Mouse (Mus musculus) C2C12 (cell line): ENCODE measurements around the gene Zscan29. TPM values are rescaled to one million over a fixed set of nuclear protein-coding genes. Genes with fewer than 3 reads are reported as not detected.

ENCODE experiments used
- H3K27me3 ChIP-seq: one replicate; pipeline ENCODE4 v1.6.1; 2011; ENCODE audit not compliant: control insufficient read depth, insufficient read depth, insufficient read length
- H3K36me3 ChIP-seq: one replicate; pipeline ENCODE4 v1.6.1; 2011; ENCODE audit not compliant: control insufficient read depth, insufficient read depth
- H3K4me3 ChIP-seq: one replicate; pipeline ENCODE4 v1.5.1; 2011; ENCODE audit warnings: mild to moderate bottlenecking, control low read depth; ENCODE audit not compliant: poor library complexity, insufficient read depth, severe bottlenecking
- H3K79me2 ChIP-seq: one replicate; pipeline ENCODE4 v1.6.1; 2011; ENCODE audit not compliant: control insufficient read depth, insufficient read depth
- H3K79me3 ChIP-seq: one replicate; pipeline ENCODE4 v1.6.1; 2011; ENCODE audit warnings: low read depth, control low read depth
- H3ac ChIP-seq: one replicate; pipeline ENCODE3; 2011; ENCODE audit warnings: low read depth; ENCODE audit not compliant: control insufficient read depth, insufficient read length
- CEBPB ChIP-seq: IDR thresholded peaks from one replicate; pipeline ENCODE4 v1.6.1; 2011; ENCODE audit warnings: low read depth, mild to moderate bottlenecking, control low read depth, moderate library complexity
- CTCF ChIP-seq: IDR thresholded peaks from one replicate; pipeline ENCODE4 v1.5.1; 2011; ENCODE audit not compliant: control insufficient read depth, insufficient read depth, insufficient read length
- FOSL1 ChIP-seq: IDR thresholded peaks from one replicate; pipeline ENCODE4 v1.8.0; 2011; ENCODE audit warnings: mild to moderate bottlenecking, low read length; ENCODE audit not compliant: poor library complexity, insufficient read depth, severe bottlenecking
- MAX ChIP-seq: IDR thresholded peaks from one replicate; pipeline ENCODE4 v1.6.1; 2011; ENCODE audit warnings: mild to moderate bottlenecking, control low read depth
- MYOD1 ChIP-seq: IDR thresholded peaks from one replicate; pipeline ENCODE4 v1.6.1; 2011; ENCODE audit warnings: low read depth; ENCODE audit not compliant: control insufficient read depth, insufficient read length
- MYOG ChIP-seq: IDR thresholded peaks from one replicate; pipeline ENCODE4 v1.6.1; 2011; ENCODE audit not compliant: control insufficient read depth, insufficient read length; ENCODE audit errors: extremely low read depth
- USF1 ChIP-seq: IDR thresholded peaks from one replicate; pipeline ENCODE4 v1.6.1; 2011; ENCODE audit warnings: low read depth, mild to moderate bottlenecking, control low read depth, moderate library complexity
- polyA plus RNA-seq: library from polyadenylated mRNA; unstranded; fragments of >200 nt; fragmentation: generic; extraction: Trizol; gene quantifications from one replicate; pipeline ENCODE4 v1.2.1, GENCODE M21; 2012; ENCODE audit warnings: missing spikeins

Gene Zscan29
- polyA plus RNA-seq, 1 experiment: 3.1 TPM

DNA sequence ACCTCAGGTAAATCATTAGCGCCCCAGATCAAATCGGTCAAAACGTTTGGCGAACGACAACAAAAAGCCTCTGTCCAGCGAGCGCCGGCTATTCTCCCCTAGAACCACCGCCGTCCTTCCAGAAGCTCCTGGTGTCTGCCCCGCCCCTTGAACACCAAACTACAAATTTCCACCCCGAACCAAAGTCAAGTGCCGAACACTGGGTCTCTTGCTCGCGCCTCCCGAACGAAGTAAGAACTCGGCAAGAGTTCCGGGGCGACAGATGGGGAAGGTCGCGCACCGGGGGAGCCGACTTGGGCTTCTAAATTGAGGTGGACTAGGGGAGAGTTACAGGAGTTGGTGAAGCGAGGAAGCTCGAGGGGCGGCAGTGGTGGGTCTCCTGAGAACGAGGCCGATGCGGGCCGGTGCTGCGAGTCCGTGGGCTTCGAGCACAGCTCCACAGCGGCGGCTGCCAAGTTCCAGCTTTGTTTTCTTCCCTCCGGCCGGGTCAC is 399 bp downstream of the Zscan29 start, which contains the start of gene Tubgcp4:
Tubgcp4 (plus strand) TSS at position 174 of the 491 bp plus-strand sequence.
- H3ac ChIP-seq: peak within 1 kb of the TSS; percentile 77
- TF ChIP-seq USF1: no peak
- TF ChIP-seq MAX: no peak
- TF ChIP-seq MYOG: no peak
- no peaks in the 10 kb centered on the region for H3K27me3 ChIP-seq
- H3K36me3 ChIP-seq: peaks cover 35% of the 10 kb centered on the region
- peaks cover 27% of the 10 kb centered on the region for H3K79me3 ChIP-seq
- peak within 1 kb of the TSS; percentile 95 for H3K4me3 ChIP-seq
- peaks cover 46% of the 10 kb centered on the region for H3K79me2 ChIP-seq

DNA sequence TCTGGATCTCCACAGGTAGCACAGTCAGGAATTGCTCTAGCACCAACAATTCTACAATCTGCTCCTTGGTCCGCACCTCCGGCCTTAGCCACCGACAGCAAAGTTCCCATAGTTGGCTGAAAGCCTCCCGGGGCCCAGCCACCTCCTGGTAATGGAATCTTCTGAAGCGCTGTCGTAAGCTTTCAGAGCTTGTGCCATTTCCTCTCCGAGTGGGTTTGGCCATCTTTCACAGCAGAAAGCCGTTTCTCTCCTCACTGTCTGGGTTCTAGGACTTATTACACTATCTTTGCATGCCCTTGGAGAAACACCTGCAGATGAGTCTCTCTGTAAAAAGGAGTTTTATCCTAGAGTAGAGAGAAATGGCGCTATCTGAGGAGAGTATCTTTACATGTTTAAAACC is 1.0 kb downstream of the Zscan29 start:
- H3ac ChIP-seq: peak overlapping the region; percentile 3
- TF ChIP-seq CTCF: no peak
- TF ChIP-seq CEBPB: no peak
- no peak for TF ChIP-seq FOSL1
- no peak for TF ChIP-seq MAX
- no peak for TF ChIP-seq MYOG
- TF ChIP-seq MYOD1: no peak
- TF ChIP-seq USF1: no peak
- H3K79me3 ChIP-seq: peaks cover 27% of the 10 kb centered on the region

DNA sequence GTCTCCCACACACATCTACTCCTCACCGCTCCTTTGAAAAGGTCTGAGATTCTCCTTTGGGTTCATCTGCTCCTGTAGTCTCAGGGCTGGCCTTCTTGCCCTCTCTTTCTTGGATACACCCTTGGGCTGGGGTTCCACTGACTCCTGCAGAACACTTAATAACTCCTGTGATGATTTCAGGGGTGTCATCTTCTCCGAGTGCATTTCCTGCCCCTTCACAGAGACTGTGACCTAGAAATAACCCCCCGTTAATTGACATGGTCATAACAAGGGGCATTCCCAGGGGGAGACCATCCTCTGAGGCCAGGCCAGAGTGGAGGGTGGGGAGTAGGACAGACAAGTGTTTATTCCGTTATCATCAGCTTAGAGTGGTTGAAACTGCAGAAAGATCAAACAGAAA is 1.8 kb downstream of the Zscan29 start:
- Histone ChIP-seq H3ac (no peak overlapping the region), H3K79me3 (peaks cover 25% of the 10 kb centered on the region), H3K36me3 (peaks cover 26% of the 10 kb centered on the region), H3K4me3 (peak overlapping the region; percentile 95), H3K79me2 (peaks cover 46% of the 10 kb centered on the region), H3K27me3 (no peaks in the 10 kb centered on the region)
- TF ChIP-seq CEBPB (no peak), MYOD1 (no peak), USF1 (no peak), MAX (no peak), CTCF (no peak), FOSL1 (no peak), MYOG (no peak)

More for the DNA sequence above, 1.0 kb downstream of the Zscan29 start:
- peaks cover 46% of the 10 kb centered on the region for H3K79me2 ChIP-seq
- no peaks in the 10 kb centered on the region for H3K27me3 ChIP-seq
- H3K4me3 ChIP-seq: peak overlapping the region; percentile 95
- H3K36me3 ChIP-seq: peaks cover 33% of the 10 kb centered on the region

DNA sequence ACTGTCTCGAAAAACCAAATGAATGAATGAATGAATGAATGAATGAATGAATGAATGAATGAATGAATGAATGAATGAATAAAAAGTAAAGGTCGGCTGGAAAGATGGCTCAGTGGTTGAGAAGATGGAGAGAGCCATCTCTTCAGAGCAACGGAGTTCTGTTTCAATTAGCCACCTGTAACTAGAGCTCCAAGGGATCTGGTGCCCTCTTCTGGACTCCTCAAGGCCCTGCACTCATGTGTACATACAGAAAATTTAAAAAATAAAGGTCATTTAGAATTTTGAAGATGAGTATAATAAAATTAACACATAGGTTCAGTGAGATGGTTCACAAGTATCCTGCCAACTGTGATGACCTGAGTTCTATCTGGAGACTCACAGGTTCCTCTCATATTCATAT is 17.8 kb downstream of the Zscan29 start:
- Histone ChIP-seq H3K36me3 (no peaks in the 10 kb centered on the region), H3K27me3 (no peaks in the 10 kb centered on the region), H3K4me3 (no peak overlapping the region), H3K79me2 (no peaks in the 10 kb centered on the region), H3K79me3 (no peaks in the 10 kb centered on the region), H3ac (no peak overlapping the region)
- TF ChIP-seq MAX (no peak), MYOD1 (no peak), MYOG (no peak), CTCF (no peak), FOSL1 (no peak), USF1 (no peak), CEBPB (no peak)

DNA sequence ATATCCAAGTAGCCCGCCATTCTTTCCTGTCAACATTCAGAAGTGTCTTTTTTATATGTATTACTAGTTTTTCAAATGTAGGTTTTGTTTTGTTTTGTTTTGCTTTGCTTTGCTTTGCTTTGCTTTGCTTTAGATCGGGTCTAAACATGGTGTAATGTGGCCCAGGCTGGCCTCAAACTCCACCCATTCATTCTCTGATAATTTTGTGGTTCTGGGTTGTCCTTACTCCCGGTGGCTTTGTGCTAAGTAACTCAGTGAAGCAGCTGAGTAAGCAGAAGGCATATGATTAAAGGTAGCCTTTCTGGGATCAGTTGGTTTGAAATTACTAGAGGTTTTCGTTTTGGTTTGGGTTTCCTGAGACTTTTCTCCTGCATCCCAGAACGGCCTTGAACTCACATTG is 21.2 kb downstream of the Zscan29 start:
- Histone ChIP-seq H3ac (no peak overlapping the region), H3K79me2 (no peaks in the 10 kb centered on the region), H3K27me3 (no peaks in the 10 kb centered on the region), H3K36me3 (no peaks in the 10 kb centered on the region), H3K79me3 (no peaks in the 10 kb centered on the region), H3K4me3 (no peak overlapping the region)
- no peak for TF ChIP-seq FOSL1

DNA sequence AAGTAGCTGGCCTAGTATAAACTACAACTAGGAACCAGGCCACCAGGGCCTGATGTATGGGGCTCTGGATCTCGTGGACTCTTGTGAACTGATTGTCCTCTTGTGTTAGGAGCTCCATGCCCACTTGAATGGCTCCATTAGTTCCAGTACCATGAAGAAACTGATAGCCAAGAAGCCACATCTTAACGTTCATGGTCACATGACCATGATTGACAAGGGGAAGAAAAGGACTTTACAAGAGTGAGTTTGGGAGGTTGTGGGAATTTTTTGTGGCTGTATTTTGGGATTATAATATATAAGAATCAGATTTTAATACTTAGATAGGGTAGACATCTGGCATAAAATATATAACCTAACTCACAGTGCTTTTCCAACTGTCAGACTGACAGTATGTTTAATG is 28.5 kb downstream of the Zscan29 start:
- Histone ChIP-seq H3K4me3 (no peak overlapping the region), H3K79me3 (peaks cover 4% of the 10 kb centered on the region), H3K27me3 (no peaks in the 10 kb centered on the region), H3ac (no peak overlapping the region), H3K36me3 (no peaks in the 10 kb centered on the region), H3K79me2 (no peaks in the 10 kb centered on the region)
- TF ChIP-seq USF1: peak; percentile 12
- no peak for TF ChIP-seq MYOD1
- TF ChIP-seq MYOG: no peak
- TF ChIP-seq CEBPB: no peak
